Mouse (Mus musculus): ENCODE data around the gene Mnd1. TPM values are rescaled to one million over a fixed set of nuclear protein-coding genes. Genes with fewer than 3 reads are reported as not detected.

The Mnd1 gene
- total RNA-seq, 1 experiment from 2014 or later: 45.1 TPM

DNA sequence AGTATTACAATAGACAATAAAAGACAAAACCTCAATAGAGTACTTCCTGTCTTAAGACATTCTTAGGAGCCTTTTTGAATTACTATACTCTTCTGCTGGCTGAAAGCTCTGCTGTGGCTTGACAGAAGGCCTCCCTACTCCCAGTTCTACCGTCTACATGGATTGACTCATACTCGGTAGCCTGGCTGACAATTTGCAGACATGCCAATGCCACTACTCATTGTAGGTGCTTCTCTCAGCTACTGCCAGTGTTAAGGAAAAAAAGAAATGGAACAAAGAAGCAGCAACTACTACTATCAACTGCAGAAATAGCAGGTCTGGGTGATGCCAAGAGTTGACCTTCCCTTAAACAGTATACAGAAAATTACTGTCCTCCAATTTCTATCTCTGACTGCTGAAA, 47.0 kb downstream of the Mnd1 start:
- no peak for ATAC-seq (replicated peaks; ENCODE audit: low read depth, poor library complexity, severe bottlenecking)

DNA sequence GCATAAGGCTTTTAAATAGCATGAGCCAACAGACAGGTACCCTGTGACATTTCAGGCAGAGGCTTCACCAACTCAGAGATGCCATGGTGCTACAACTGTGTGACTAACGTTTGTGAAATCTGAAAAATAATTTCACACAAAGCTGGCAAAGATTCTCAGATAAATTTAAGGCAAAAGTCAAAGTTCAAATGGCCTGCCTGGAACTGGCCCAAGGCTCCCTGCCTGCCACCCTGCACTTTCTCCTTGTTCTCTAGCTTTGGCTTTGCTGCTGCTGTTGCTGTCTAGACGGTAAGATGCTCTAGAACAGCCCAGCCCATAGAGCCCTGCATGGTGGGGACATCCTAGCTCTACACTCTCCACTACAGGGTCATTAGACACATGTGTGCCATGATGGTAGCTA, 49.5 kb downstream of the Mnd1 start:
- no peak for ATAC-seq (replicated peaks; ENCODE audit: low read depth, poor library complexity, severe bottlenecking)

DNA sequence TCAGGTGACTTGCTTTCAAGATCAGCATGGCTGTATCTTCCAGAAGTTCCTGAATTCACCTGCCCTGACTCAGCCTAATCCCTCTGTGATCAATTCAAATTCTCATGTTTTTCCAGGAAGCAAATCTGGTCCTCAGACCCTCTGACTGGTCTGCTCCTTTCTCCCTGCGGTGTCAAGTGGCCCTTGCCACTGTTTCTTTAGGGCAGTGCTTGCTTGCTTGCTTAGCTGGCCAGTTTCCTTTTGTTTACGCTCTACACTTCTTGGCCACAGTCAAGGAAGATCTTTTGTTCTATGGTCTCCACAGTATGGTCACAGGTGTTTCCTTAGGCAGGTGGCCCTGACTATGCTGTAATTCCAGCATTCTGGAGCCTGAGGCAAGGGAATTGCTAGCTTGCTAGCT, 52.0 kb downstream of the Mnd1 start:
- no peak for ATAC-seq (replicated peaks; ENCODE audit: low read depth, poor library complexity, severe bottlenecking)

DNA sequence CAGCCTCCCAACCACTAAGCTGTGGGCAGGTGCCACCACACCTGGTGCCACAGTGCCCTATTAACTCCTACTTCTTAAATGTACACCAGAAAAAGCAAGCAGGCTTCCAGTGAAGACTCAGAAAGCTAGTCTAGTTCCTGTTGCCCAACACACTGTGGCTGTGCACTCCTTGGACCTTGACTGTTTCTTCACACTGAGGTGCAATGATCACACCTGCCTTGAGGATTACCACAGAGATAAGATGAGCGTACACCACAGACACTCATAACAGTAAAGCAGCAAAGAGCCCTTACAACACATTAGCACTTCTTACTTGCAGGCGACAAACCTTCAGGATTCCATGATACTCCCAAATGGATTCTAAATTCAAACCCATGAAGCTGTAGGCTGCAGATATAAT, 62.7 kb downstream of the Mnd1 start:
- no peak for ATAC-seq (replicated peaks; ENCODE audit: low read depth, poor library complexity, severe bottlenecking)

DNA sequence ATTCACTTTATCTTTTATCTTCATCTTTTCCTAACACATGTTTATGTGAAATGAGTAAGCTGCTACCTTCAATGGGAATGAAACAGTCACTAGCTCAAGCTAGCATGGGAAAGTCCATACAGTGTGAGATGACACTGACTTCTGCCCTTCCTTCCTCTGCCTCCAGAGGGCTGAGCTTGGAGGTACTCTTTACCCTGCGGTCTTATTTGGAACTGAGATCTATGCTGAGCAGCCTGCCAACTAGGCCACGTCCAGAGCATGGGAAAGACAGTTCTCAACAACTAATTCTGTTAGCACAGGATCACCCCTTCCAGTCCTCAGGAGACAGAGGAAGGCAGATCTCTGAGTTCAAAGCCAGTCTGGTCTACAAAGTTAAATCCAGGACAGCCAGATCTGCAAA, 64.6 kb downstream of the Mnd1 start:
- ATAC-seq (replicated peaks; ENCODE audit: low read depth, poor library complexity, severe bottlenecking): peak; percentile 76

DNA sequence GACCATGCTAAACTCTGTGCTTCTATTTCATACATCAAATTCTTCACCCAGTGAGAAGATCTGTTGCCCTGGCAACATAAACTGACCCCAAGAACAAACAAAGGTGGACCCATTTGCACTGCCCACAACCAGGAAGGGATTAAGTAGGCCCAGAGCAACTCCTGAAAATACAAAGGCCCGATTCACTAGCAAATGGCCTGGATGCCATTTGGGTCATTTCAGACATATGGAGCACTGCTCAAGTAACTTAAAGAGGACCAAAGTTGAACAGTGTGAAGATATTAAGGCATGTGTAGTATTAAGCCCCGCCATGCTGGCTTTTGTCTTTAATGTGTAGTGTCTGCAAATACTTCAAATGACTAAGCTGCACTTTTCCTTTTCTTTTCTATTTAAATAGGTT, 68.7 kb downstream of the Mnd1 start:
- ATAC-seq (replicated peaks; ENCODE audit: low read depth, poor library complexity, severe bottlenecking): no peak

DNA sequence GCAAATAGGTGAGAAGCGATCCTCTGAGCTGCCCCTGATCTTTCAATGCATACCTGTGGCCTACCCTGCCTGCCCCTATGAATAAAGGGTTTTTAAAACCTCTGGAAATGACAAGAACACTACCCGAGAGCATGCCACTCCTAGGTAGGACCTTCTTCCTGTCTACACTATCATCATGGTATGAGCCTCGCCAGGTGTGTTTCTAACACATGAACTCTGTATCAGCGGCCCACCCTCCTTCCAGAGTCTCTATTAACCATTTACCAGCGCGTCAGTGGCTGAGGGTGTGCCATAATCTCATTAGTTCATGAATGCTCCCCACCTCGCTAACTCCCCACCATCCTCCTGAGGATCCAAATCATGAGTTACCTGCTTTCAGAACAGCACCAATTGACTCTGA, 69.2 kb downstream of the Mnd1 start:
- ATAC-seq (replicated peaks; ENCODE audit: low read depth, poor library complexity, severe bottlenecking): no peak

DNA sequence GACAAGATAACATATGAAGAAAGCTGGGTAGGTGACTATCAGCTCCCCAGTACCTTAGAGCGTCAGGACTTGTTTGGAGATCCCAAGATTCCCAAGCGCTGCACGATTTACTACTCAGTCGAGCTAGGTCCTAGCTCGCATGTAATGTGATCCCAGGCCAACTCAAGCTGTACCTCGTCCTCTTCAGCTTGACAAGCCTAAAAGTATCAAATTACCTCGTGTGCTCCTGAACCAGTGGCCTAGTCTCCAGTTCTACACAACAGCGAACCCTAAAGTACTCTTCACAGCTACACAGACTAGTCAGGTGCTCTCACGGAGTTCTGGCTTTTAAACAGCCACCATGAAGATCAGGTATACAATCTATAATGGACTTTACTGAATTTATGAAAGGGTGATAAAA, 70.2 kb downstream of the Mnd1 start:
- ATAC-seq (replicated peaks; ENCODE audit: low read depth, poor library complexity, severe bottlenecking): no peak

DNA sequence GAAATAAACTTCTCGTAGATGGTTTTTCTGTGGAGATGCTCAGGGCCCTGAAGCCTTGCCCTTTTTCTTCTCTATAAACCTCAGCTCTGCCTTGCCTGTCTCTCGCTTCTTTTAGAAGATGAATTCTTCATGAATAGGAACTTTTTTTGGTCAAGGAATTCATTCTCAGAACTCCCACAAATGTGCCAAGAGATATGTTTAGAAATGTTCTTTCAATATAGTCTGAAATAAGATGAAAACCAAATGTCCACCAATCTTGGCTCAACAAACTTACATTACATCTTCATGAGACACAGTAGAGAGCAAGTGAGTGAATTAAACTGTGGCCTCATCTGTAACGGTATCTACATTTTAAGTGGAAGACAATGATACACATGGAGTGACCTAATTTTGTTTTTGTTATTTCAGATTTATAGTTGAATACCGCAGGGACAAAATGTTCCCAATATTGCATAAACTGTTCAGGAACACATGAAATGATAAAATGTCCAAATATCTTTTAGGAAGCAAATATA, 74.3 kb downstream of the Mnd1 start:
- ATAC-seq (replicated peaks; ENCODE audit: low read depth, poor library complexity, severe bottlenecking): no peak

DNA sequence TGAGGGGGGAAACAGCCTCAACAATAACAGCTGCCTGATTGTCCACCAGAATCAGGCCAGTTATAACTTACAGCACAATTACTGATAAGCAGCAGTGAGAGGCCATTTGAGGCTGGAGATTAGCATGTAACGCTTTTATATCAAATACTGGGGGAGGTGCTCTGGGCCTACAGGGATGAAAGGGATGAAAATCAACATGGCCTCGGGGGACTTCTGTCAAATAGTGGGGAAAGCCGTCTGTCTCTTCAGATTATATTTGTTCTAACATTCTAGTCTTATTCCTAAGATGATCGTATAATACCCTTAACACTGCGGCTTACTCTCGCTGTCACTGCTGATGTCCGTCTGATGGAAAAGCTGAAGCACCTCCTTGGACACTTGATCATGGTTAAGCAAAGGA, 75.5 kb downstream of the Mnd1 start:
- no peak for ATAC-seq (replicated peaks; ENCODE audit: low read depth, poor library complexity, severe bottlenecking)

DNA sequence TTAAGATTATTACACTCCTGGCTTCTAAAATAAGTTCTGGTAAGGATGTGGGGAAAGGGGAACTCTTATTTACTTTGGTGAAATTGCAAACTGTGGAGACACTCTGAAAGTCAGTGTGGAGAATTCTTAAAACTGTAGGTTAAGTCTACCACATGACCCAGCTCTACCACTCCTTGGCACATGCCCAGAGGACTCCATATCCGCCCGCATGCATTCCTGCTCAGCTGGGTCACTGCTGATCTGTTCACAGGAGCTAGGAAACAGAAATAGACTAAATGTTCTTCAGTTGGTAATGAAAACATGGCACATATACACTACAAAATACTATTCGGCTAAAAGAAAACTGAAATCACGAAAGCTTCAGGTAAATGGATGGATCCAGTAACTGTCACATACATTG, 78.1 kb downstream of the Mnd1 start:
- ATAC-seq (replicated peaks; ENCODE audit: low read depth, poor library complexity, severe bottlenecking): no peak

DNA sequence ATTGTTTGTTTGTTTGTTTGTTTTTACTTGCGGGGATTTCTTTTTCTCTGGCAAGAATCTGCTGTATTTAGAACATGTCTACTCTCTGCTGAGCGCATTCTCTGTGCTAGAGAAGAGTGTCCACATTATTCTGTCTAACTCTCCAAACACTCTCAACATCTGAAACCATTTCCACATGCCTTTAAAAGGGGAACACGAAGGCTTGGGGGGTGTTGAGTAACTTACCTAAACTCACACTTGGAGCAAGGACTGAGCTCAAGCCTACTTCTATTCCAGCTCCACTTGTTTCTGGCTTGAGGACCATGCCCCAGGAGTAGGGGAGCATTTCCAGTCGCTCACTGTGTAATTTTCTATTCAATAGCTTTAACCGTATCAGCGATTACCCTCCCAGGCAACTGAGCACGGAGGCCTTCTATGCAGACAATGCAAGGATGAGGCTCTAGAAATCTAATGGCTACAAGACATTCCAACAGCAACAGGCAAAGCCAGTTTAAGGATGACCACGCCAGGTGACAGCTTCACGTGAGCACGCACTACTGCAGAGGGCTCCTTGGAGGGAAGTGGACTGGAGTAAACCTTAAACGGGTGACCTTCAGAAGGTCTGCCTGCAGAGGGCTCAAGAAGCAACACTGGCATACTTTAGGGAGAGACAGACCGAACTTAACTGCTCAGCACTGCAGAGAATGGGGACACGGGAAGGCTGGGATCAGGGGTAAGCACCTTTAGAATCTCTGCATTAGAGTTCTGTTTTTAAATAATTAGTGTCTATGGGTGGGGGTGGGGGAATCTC, 78.8 kb downstream of the Mnd1 start:
- ATAC-seq (replicated peaks; ENCODE audit: low read depth, poor library complexity, severe bottlenecking): no peak

DNA sequence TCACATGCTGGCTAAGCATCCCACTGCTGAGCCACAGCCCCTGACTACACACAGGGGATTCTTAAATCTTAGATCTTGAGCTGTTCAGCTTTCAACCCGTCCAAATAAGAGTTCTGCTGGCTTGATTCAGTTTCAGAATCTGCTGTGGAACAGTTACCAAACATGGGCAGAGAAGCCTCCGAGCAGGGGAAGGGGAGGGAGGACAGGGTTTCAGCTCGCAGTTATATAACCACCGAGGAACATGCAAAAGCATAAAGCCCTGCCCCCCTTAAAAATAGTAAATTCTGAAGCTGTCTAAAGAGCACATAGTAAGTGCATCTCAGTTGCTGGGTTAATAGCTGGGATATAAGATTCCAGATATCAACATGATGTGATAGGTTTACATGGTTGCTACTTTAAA, 80.1 kb downstream of the Mnd1 start:
- no peak for ATAC-seq (replicated peaks; ENCODE audit: low read depth, poor library complexity, severe bottlenecking)

DNA sequence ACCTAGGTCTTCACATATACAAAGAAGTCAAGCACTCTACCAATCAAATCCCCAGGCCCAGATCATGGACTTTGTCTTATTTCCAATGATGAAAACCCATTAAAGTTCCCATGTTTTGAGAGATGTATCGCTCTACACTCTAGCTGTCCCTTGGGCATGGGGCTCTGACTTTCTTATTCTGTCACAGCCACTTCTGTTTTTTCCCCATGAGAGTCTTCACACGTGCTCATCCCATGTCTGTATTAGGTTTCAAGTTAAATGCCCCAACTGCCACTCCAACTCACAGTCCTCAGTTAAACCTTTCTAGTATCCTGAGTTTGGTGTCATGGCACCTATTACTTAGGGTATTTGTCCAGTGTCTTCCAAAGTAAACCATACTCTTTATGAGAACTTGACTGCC, 80.8 kb downstream of the Mnd1 start:
- ATAC-seq (replicated peaks; ENCODE audit: low read depth, poor library complexity, severe bottlenecking): no peak

DNA sequence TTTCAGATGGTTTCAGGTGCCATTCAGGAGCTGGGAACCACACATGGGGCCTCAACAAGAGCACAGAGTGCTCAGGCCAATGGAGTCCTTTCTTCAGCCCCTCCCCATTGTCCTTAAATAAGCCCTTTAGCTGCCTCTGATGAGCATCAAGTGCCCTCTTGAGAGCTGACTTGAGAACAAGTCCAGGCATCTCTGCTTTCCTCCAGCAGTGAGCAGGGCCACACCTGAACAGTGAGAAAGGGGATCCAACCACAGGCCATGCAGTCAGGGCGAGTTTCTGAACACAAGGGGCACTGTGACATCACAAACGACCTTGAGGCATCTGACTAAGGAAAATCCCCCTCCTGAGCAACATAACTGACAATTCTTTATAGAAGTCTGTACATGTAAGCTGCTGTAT, 83.9 kb downstream of the Mnd1 start:
- ATAC-seq (replicated peaks; ENCODE audit: low read depth, poor library complexity, severe bottlenecking): 0 out of 2 replicates have a peak, but pooled peaks have one; percentile 40

DNA sequence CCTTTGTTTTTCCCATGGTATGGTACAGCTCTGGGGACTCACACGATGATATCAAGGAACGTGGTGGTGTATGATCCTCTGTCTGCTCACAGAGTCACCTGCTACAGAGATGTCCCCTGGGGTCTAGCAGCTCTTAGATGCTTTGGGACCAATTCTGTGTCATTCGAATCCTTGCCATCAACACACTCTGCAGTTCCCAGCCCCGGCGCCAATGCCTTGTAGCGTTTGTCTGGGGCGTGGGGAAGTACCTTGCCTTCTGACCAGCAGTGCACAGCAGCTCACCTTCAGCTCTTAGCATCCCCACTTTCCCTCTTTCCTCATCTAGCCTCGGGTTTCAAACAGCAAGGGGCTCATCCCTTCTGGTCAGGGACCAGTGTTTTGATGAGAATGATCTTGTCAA, 84.8 kb downstream of the Mnd1 start:
- no peak for ATAC-seq (replicated peaks; ENCODE audit: low read depth, poor library complexity, severe bottlenecking)

DNA sequence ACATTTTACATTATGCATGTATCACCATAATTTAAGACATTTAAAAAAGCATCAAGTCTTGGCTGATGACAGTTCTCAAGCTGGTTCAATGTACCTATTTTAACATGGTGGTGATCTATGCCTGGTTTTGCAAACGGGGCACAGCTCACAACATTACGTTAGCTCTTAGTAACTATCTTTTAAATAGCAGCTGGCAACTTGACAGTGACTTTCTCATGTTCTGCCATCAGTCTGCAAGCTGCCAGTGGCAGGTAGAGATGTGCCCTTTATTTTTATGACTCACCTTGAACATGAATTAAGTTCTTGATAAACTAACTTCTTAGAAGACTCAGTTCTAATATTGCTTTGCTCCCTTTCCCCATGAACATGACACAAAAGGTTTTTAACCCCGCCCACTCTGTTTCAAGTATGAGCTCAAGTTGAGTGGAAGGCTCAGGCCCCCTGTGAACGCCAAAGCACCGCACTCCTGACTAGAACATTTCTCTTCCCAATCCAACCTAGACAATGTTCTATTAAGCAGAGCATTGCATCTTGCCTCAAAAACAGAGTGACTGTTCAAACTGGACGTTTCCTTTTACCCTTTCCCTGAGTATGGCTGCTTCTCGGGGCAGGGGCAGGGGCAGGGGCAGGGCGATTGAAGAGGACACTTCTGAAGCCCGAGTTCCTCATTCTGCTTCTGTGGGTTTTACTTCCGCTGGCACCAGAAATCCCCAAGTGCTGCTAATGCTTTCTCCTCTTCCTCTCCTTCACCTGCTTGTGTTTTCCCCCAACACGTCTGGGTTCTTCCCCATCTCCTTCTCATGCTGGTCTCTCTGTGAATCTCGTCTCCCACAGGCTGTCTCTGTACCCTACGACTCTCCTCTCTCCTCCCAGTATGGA, 86.5 kb downstream of the Mnd1 start:
- ATAC-seq (replicated peaks; ENCODE audit: low read depth, poor library complexity, severe bottlenecking): peak; percentile 89

DNA sequence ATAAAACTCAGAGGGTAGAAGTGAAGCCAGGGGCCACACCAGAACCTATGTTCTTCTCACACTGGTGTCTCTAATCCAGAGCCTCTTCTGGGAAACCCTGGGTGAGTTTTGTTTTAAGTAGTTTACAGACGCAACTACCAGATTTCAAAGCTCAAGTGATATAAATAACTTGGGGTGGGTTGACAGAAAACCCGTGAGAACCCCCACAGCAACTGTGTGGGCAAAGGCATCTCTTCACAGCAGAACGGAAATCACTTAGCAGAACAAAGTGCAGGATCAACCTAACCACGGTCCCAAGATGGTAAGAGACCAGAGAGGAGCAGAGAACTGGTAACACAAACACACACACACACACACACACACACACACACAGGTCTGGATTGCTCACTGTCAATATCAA, 89.8 kb downstream of the Mnd1 start:
- ATAC-seq (replicated peaks; ENCODE audit: low read depth, poor library complexity, severe bottlenecking): no peak

DNA sequence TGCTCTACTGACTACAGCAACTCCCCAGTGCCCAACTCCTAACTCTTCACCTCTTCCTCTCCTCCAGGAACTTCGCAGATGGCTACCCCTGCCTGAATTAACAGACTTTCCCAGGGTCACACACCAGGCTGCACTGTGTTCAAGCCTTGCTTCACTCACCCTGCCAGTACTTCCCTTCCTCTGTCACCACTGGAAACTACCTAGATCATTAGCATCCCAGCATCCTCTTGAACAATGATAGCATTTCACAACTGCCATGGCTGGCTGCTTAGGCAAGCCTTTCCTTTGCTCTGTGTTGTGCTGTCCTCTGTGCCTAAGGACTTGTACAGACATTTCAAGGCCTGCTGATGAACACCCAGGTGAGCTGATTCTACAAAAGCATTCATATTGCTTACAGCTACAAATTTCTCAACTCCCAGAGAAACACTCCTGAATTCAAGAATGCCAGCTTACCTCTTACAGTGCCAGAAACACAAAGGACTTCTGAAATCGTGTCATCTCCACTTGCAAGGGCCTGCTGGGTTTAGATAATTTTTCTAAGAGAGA, 92.1 kb downstream of the Mnd1 start:
- 0 out of 2 replicates have a peak, but pooled peaks have one; percentile 24 for ATAC-seq (replicated peaks; ENCODE audit: low read depth, poor library complexity, severe bottlenecking)

DNA sequence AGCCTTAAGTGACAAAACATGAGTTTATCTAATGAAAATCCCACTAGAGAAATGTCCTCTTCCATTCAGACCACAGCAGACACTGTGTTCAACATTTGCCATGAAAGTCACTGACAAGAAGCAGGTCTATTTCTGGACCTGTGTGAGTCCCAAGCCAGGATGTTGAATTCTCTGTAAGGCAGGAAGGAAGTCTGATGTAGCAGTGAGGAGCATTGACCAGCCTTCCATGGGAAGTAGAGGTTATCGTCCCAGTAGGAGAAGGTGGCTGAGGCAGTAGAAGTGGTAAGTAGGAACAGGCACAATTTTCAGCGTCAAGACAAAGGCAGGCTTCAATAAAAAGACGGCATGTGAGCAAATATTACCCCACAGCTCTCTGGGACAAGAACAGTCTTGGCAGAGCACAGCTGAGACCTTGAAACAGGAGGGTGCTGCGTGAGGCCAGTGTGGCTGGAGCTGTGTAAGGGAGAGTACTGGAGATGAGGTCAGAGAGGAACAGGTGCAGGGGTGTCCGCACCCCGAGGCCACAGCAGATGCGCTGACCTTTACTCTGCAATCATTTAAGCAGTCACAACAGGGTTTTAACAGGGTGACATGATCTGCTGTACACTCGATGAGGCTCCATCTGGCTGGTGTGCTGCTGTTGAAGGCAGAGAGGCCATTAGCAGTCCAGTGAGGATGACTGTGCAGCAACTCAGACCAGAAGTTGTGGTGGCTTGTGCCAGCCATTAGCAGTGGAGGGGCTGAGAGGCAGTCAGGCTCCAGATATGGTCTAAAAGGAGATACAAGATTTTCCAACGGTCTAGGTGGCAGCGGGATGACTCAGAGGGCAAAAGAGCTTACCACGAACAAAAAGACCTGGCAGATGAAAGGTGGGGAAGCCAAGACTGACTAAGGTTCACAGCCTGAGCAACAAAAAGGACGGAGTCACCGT, 93.8 kb downstream of the Mnd1 start:
- ATAC-seq (replicated peaks; ENCODE audit: low read depth, poor library complexity, severe bottlenecking): peak; percentile 61; the same call in 1 of the 2 replicates

Measured in common myeloid progenitor, adult 5-6 weeks (primary cell).